Mouse (Mus musculus): ENCODE measurements around the gene Sp8. TPM values are rescaled to one million over a fixed set of nuclear protein-coding genes. Genes with fewer than 3 reads are reported as not detected.

Sp8 gene
- polyA plus RNA-seq (2015; fragmentation: Nextera tagmentation; extraction: Ambion mirVana), result not detected in 2 replicates

DNA sequence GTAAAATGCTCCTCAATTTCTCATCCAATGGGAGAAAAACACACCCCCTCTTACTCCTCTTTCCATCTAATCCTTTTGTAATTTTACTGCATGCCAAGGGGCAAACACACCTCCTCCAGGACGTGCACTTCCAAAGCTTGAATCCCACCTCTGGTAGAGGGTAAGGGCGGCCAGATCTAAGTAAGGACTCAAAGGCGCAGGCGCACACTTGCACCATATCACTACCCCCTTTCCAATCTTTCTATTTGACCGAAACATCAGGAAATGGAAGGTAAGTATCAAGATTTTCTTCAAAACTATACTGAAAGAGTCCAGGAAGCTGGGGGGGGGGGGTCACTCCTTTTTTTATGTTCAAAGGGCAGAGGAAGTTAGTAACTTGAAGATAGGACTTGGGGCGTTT lies at the start of gene Sp8:
Sp8 (plus strand) TSS at position 109 of the 400 bp plus-strand sequence.

Other genes with a start within 250 kb of the Sp8 start
- not detected in 2 replicates for gene Abcb5, start 120.1 kb downstream of the Sp8 start, polyA plus RNA-seq (2015; fragmentation: Nextera tagmentation; extraction: Ambion mirVana)